Mouse (Mus musculus) testis, adult 2 months (tissue): ENCODE results near the gene Nrg4.
A peak's percentile ranks its signal among the peaks of the same experiment; 100 is the strongest.

ENCODE experiments used
- CTCF ChIP-seq: fragments of 200-500 bp; IDR thresholded peaks from 2 replicates; pipeline ENCODE4 v1.5.1; 2012; ENCODE audit warnings: low read depth, mild to moderate bottlenecking, inconsistent platforms, low read length, moderate library complexity; ENCODE audit not compliant: control insufficient read depth, insufficient read depth, insufficient replicate concordance
- POLR2A ChIP-seq: fragments of 200-500 bp; IDR thresholded peaks from 2 replicates; pipeline ENCODE4 v1.6.1; 2012; ENCODE audit warnings: low read depth, mild to moderate bottlenecking, inconsistent platforms, low read length, moderate library complexity; ENCODE audit not compliant: control insufficient read depth

DNA sequence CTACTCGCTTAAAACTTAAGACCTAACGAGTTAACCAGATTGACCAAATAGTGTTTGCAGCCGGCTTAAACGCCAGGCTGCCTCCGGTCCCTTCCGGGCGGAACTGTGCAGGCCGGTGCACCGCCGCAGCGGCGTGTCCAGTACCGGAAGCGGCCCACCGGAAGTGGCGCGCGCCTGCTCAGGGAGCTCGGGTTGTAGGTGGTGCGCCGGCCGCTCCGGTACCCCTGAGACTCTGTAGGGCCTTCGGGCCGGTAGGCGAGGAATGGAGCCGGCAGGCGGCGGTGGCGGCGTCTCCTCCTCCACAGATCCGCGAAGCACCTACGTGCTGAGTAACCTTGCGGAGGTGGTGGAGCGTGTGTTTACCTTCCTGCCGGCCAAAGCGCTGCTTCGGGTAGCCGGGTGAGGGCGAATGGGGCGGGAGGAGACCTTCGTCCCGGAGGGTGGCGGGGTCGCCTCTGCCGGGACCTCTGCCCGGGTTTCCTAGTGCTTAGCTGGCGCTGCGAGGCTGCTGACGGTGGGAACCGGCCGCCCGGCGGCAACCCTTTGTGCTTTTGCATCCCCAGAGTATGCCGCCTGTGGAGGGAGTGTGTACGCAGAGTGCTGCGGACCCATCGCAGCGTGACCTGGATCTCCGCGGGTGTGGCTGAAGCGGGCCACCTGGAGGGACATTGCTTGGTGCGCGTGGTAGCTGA, 117.7 kb downstream of the Nrg4 start, which contains the start of gene Fbxo22:
- TF ChIP-seq CTCF, result no peak
- TF ChIP-seq POLR2A, result peak; percentile 92
